Mouse (Mus musculus): ENCODE measurements around the gene Gm21119.
"Not testable (repeated sequence)": the region's sequence is repeated elsewhere in the genome, so short reads cannot be mapped to it uniquely, and the experiment has no call there.

DNA sequence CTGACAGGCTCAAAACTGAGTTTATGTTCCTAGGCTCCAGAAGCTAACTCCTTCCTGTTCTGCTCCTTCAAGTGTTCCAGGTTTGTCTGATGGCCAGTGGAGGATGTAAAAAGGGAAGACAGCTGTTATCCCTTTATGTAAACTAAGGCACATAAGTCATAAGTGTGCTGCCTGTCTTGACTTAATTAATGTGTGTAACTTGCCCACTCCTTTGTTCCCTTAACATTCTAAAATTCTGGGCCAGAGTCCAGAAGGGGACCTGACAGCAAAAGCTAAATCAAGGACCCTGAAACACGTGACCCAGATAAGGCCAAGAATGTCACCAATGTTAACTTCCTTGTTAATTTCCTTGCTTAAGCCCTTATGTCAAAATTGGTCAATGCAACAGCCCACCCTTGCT, 3.9 kb upstream of the Gm21119 start:
- TF ChIP-seq CTCF (IDR thresholded peaks at IDR 0.05; ENCODE audit: control insufficient read depth, insufficient read depth, low read length); POLR2A (IDR thresholded peaks at IDR 0.05; ENCODE audit: borderline replicate concordance, control insufficient read depth, low read depth, low read length): not testable (repeated sequence)
